Mouse (Mus musculus): ENCODE measurements around the gene Hectd4. TPM values are rescaled to one million over a fixed set of nuclear protein-coding genes. Genes with fewer than 3 reads are reported as not detected.

Hectd4 gene
- total and polyA plus RNA-seq, 3 experiments: 2.1 to 7.8 (median 6.0) TPM

GRCm38 (mm10) chr5:121380692-121381091, 160.7 kb downstream of the Hectd4 start:
- Histone ChIP-seq H3K27me3 (replicated peaks) (no peaks in the 10 kb centered on the region), H3K27ac (ENCODE audit: insufficient read depth, low read depth) (no peak overlapping the region), H3K36me3 (replicated peaks in 1 of 2; ENCODE audit: control insufficient read depth in 1 of 2, insufficient read depth in 1 of 2, low read length in 1 of 2) (peaks cover 54 to 67% of the 10 kb centered on the region in 2 experiments), H3K9me3 (replicated peaks; ENCODE audit: low read length) (peaks cover 7% of the 10 kb centered on the region), H3K79me2 (replicated peaks; ENCODE audit: control insufficient read depth, extremely low read depth, insufficient read depth, poor library complexity, severe bottlenecking) (peaks cover 19% of the 10 kb centered on the region), H3K4me2 (ENCODE audit: insufficient read depth, low read depth, poor library complexity, severe bottlenecking) (no peak overlapping the region), H3K4me3 (replicated peaks in 1 of 3; ENCODE audit: low read depth in 2 of 3, low read length in 2 of 3, poor library complexity in 1 of 3) (no peak overlapping the region), H3K9ac (ENCODE audit: insufficient read depth, low read depth) (no peak overlapping the region), H3K4me1 (ENCODE audit: control insufficient read depth in 1 of 2, insufficient read depth in 2 of 2) (peaks cover 11 to 26% of the 10 kb centered on the region in 2 experiments)
- peak; percentile 16; the same call in 1 of the 2 replicates for TF ChIP-seq SMC3 (IDR thresholded peaks at IDR 0.05; ENCODE audit: low read depth, low read length)
- TF ChIP-seq CTCF (conservative IDR thresholded peaks at IDR 0.05 in 1 of 2, IDR thresholded peaks at IDR 0.05 in 1 of 2; ENCODE audit: low read depth in 2 of 2, low read length in 2 of 2): peak; percentile 52 to 74
- TF ChIP-seq PAX5 (IDR thresholded peaks at IDR 0.05; ENCODE audit: low read length): no peak
- TF ChIP-seq RAD21 (IDR thresholded peaks at IDR 0.05; ENCODE audit: low read depth, low read length): peak; percentile 22
- dilution Hi-C loops (cut with MboI; ENCODE audit: extremely low pct_ligation_motif_present, extremely low pct_unique_long_range_greater_than_20kb, low sequenced_read_pairs) (no loop called here), in situ Hi-C loops (cut with MboI; ENCODE audit: low pct_ligation_motif_present, low pct_unique_long_range_greater_than_20kb, low sequenced_read_pairs) (loop anchor here (5.0 kb wide), 1 partner anchor 83 kb away; no protein-coding TSS in a partner anchor)
- DNase-seq (ENCODE audit: extremely low read depth): no peak

- H3K9ac ChIP-seq (ENCODE audit: insufficient read depth, low read depth): peak overlapping the region; percentile 82
- H3K27ac ChIP-seq (ENCODE audit: insufficient read depth, low read depth): peak overlapping the region; percentile 85
- peak overlapping the region; percentile 82 for H3K4me2 ChIP-seq (ENCODE audit: insufficient read depth, low read depth, poor library complexity, severe bottlenecking)
- H3K4me3 ChIP-seq (replicated peaks in 1 of 3; ENCODE audit: low read depth in 2 of 3, low read length in 2 of 3, poor library complexity in 1 of 3): peak overlapping the region; percentile 62 to 98 (median 83)
- no peaks in the 10 kb centered on the region for H3K27me3 ChIP-seq (replicated peaks)
- H3K36me3 ChIP-seq (replicated peaks in 1 of 2; ENCODE audit: control insufficient read depth in 1 of 2, insufficient read depth in 1 of 2, low read length in 1 of 2): peaks cover 31 to 40% of the 10 kb centered on the region in 2 experiments
- DNase-seq (ENCODE audit: extremely low read depth): peak; percentile 79
- in situ Hi-C loops (cut with MboI; ENCODE audit: low pct_ligation_motif_present, low pct_unique_long_range_greater_than_20kb, low sequenced_read_pairs): loop anchor here (5.0 kb wide), 1 partner anchor 87 kb away; no protein-coding TSS in a partner anchor
- H3K9me3 ChIP-seq (replicated peaks; ENCODE audit: low read length): peaks cover 7% of the 10 kb centered on the region
- dilution Hi-C loops (cut with MboI; ENCODE audit: extremely low pct_ligation_motif_present, extremely low pct_unique_long_range_greater_than_20kb, low sequenced_read_pairs): no loop called here
- peaks cover 11 to 30% of the 10 kb centered on the region in 2 experiments for H3K4me1 ChIP-seq (ENCODE audit: control insufficient read depth in 1 of 2, insufficient read depth in 2 of 2)
- H3K79me2 ChIP-seq (replicated peaks; ENCODE audit: control insufficient read depth, extremely low read depth, insufficient read depth, poor library complexity, severe bottlenecking): peaks cover 19% of the 10 kb centered on the region
- TF ChIP-seq KAT2A (IDR thresholded peaks at IDR 0.05; ENCODE audit: insufficient replicate concordance, low read length) (no peak), HCFC1 (IDR thresholded peaks at IDR 0.05; ENCODE audit: low read depth, low read length) (peak; percentile 41; the same call in 1 of the 2 replicates), JUN (IDR thresholded peaks at IDR 0.05; ENCODE audit: insufficient read depth, low read depth, low read length) (peak; percentile 91), JUND (conservative IDR thresholded peaks at IDR 0.05; ENCODE audit: low read depth, low read length) (peak; percentile 96), ZNF384 (IDR thresholded peaks at IDR 0.05; ENCODE audit: low read depth, low read length) (peak; percentile 75), NRF1 (IDR thresholded peaks at IDR 0.05; ENCODE audit: low read depth, low read length) (no peak), EP300 (IDR thresholded peaks at IDR 0.05; ENCODE audit: low read length) (peak; percentile 100), ETS1 (conservative IDR thresholded peaks at IDR 0.05; ENCODE audit: low read depth, low read length) (peak; percentile 99), RCOR1 (conservative IDR thresholded peaks at IDR 0.05; ENCODE audit: low read depth, low read length) (peak; percentile 99), POLR2A (IDR thresholded peaks at IDR 0.05; ENCODE audit: low read depth, low read length) (no peak), MAZ (IDR thresholded peaks at IDR 0.05; ENCODE audit: low read depth, low read length) (0 out of 2 replicates have a peak, but pooled peaks have one; percentile 45), TBP (conservative IDR thresholded peaks at IDR 0.05; ENCODE audit: low read depth, low read length) (0 out of 2 replicates have a peak, but pooled peaks have one; percentile 47), MEF2A (IDR thresholded peaks at IDR 0.05; ENCODE audit: borderline replicate concordance, low read depth, low read length) (peak; percentile 88), USF1 (IDR thresholded peaks at IDR 0.05; ENCODE audit: low read depth, low read length) (no peak), MXI1 (IDR thresholded peaks at IDR 0.05; ENCODE audit: low read depth, low read length) (peak; percentile 87), MAFK (IDR thresholded peaks at IDR 0.05; ENCODE audit: insufficient replicate concordance, low read length) (peak; percentile 71; the same call in 1 of the 2 replicates), MAX (IDR thresholded peaks at IDR 0.05; ENCODE audit: low read length) (peak; percentile 39; the same call in 1 of the 2 replicates), USF2 (conservative IDR thresholded peaks at IDR 0.05; ENCODE audit: low read depth, low read length) (no peak), SIN3A (IDR thresholded peaks at IDR 0.05; ENCODE audit: low read length) (peak; percentile 96), BHLHE40 (IDR thresholded peaks at IDR 0.05; ENCODE audit: low read depth, low read length) (peak; percentile 40; the same call in 1 of the 2 replicates), MYC (IDR thresholded peaks at IDR 0.05; ENCODE audit: low read depth, low read length) (peak; percentile 49; the same call in 1 of the 2 replicates), CTCF (conservative IDR thresholded peaks at IDR 0.05 in 1 of 2, IDR thresholded peaks at IDR 0.05 in 1 of 2; ENCODE audit: low read depth in 2 of 2, low read length in 2 of 2) (no peak), RAD21 (IDR thresholded peaks at IDR 0.05; ENCODE audit: low read depth, low read length) (no peak), CHD1 (IDR thresholded peaks at IDR 0.05; ENCODE audit: low read depth, low read length) (peak; percentile 76; the same call in 1 of the 2 replicates), TCF12 (IDR thresholded peaks at IDR 0.05; ENCODE audit: low read depth, low read length) (peak; percentile 78), IRF4 (IDR thresholded peaks at IDR 0.05; ENCODE audit: low read depth, low read length) (peak; percentile 100), GABPA (IDR thresholded peaks at IDR 0.05; ENCODE audit: insufficient replicate concordance, low read depth, low read length) (no peak)
Measured at GRCm38 (mm10) chr5:121383857-121384756, 164.1 kb downstream of the Hectd4 start.
